Mouse (Mus musculus): ENCODE measurements around the gene Pik3c2g. TPM values are rescaled to one million over a fixed set of nuclear protein-coding genes. Genes with fewer than 3 reads are reported as not detected.

Gene Pik3c2g
- 1.7 and 3.2 TPM in 2 replicates for polyA plus RNA-seq (2014; fragmentation: Nextera tagmentation; extraction: Ambion mirVana)

DNA sequence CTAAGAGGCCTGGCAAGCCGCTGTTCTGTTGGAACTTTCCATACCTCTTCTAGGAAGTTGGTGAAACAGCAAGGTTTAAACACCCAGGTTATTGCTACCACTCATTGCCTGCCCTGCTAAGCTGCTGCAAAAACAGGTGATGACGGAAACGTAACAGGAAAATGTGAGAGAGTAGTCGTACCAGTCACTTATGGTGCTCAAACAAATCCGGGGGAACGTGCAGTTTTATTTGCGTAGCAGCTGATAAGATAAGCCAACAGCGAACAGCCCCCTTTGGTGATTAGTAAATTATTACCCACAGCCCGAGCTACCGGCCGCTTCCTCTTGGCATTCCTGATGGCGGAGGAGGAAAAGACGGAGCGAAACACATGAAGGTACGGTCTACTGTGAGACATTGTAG lies at the start of gene Pik3c2g:
TSS of gene Pik3c2g (plus strand) at position 330 of the 400 bp plus-strand sequence.
- Histone ChIP-seq H3K4me2 (replicated peaks; ENCODE audit: low read depth, low read length) (peak within 1 kb of the TSS; percentile 23), H3K27me3 (ENCODE audit: control insufficient read depth, insufficient read depth, low read length) (no peaks in the 10 kb centered on the region), H3K9me3 (ENCODE audit: control insufficient read depth, low read depth, low read length) (no peaks in the 10 kb centered on the region), H3K27ac (ENCODE audit: low read length) (no peak within 1 kb of the TSS; the same call in 1 of the 2 replicates), H3K4me3 (ENCODE audit: low read depth, low read length) (no peak within 1 kb of the TSS), H3K4me1 (ENCODE audit: control insufficient read depth, insufficient read depth, low read length) (no peaks in the 10 kb centered on the region), H3K9ac (replicated peaks; ENCODE audit: low read depth, low read length) (no peak within 1 kb of the TSS), H3K36me3 (ENCODE audit: control insufficient read depth, insufficient read depth, low read length) (no peaks in the 10 kb centered on the region)
- 26% methylated on average over 15 of the region's 15 CpGs for WGBS
- peak; percentile 89 for ATAC-seq (ENCODE audit: insufficient number of reproducible peaks, insufficient read depth, low FRiP score, low read depth)

DNA sequence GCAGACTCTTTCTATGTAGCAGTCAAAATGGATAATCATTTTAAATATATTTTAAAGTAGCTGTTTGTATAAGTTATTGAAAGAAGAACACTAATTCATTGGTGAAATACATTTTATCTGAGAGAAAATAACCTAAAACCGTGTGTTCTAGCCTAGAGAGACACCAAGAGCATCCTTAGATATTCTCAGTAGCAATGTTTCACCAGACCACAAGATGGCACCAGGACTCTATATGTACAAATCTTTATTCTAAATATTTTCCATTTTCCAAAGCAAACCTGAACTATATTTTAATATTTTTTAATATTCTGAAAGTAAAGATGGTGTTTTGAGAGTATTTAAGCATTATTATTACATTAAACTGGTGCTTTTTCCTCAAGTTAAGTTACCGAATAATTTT lies 48.6 kb upstream of the Pik3c2g start:
- WGBS: 61% methylated on average over 2 of the region's 2 CpGs
- Histone ChIP-seq H3K27ac (ENCODE audit: low read length) (no peak overlapping the region), H3K9me3 (ENCODE audit: control insufficient read depth, low read depth, low read length) (no peaks in the 10 kb centered on the region), H3K4me2 (replicated peaks; ENCODE audit: low read depth, low read length) (no peak overlapping the region), H3K27me3 (ENCODE audit: control insufficient read depth, insufficient read depth, low read length) (no peaks in the 10 kb centered on the region), H3K9ac (replicated peaks; ENCODE audit: low read depth, low read length) (no peak overlapping the region), H3K4me3 (ENCODE audit: low read depth, low read length) (no peak overlapping the region), H3K36me3 (ENCODE audit: control insufficient read depth, insufficient read depth, low read length) (no peaks in the 10 kb centered on the region), H3K4me1 (ENCODE audit: control insufficient read depth, insufficient read depth, low read length) (no peaks in the 10 kb centered on the region)
- ATAC-seq (ENCODE audit: insufficient number of reproducible peaks, insufficient read depth, low FRiP score, low read depth): no peak

DNA sequence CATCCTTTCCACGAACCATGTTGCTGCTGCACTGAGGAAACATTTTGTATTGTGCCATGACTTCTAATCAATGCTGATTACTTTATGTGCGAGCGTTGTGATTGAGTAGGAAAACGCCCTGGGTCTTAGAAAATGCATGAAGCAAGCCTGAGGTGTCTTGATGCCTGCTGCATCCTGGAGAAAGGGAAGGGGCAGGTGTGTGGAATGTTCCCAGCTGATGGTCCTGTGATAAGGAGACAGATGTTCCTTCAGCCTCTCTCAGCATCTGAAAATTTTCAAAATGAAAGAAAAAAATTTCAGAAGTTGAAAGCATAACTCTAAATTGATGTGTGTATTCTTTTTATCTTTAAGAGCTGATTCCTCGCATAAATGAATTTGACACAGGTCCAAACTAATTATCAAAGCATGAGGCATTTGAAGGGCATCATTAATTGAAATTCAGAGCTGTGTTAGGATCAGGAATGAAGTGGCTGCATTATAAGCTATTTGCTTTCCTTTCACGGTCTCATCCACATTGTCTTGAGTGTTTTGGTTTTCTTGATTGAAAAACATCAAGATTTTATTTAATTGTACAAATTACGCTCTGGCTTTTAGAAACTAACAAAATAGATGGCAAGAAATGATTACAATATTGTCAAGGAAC lies 31.4 kb upstream of the Pik3c2g start:
- Histone ChIP-seq H3K4me2 (replicated peaks; ENCODE audit: low read depth, low read length) (no peak overlapping the region), H3K9ac (replicated peaks; ENCODE audit: low read depth, low read length) (no peak overlapping the region), H3K9me3 (ENCODE audit: control insufficient read depth, low read depth, low read length) (no peaks in the 10 kb centered on the region), H3K27me3 (ENCODE audit: control insufficient read depth, insufficient read depth, low read length) (no peaks in the 10 kb centered on the region), H3K4me3 (ENCODE audit: low read depth, low read length) (no peak overlapping the region), H3K36me3 (ENCODE audit: control insufficient read depth, insufficient read depth, low read length) (no peaks in the 10 kb centered on the region), H3K4me1 (ENCODE audit: control insufficient read depth, insufficient read depth, low read length) (no peaks in the 10 kb centered on the region), H3K27ac (ENCODE audit: low read length) (no peak overlapping the region)
- ATAC-seq (ENCODE audit: insufficient number of reproducible peaks, insufficient read depth, low FRiP score, low read depth): no peak
- WGBS: 71% methylated on average over 7 of the region's 7 CpGs

DNA sequence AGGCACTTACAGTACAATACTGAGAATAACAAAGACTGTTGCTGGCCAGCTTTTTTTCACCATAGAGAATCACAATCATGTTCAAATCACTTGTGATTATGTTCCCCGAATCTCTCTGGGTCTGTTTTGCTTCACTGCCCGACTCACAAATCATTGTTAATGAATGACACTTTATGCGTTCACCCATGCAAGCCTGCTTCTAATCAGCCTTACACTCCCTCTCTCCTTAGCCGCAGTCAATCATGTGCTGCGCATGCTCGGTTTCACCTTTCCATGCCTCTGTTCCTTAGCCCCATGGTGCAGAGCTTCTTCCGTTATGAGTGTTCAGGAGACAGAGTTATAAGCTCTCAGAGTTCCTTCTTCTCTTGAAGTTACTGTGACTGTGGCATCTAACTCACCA lies 17.8 kb upstream of the Pik3c2g start:
- 61% methylated on average over 7 of the region's 7 CpGs for WGBS
- no peak for ATAC-seq (ENCODE audit: insufficient number of reproducible peaks, insufficient read depth, low FRiP score, low read depth)
- Histone ChIP-seq H3K27ac (ENCODE audit: low read length) (no peak overlapping the region), H3K4me2 (replicated peaks; ENCODE audit: low read depth, low read length) (no peak overlapping the region), H3K36me3 (ENCODE audit: control insufficient read depth, insufficient read depth, low read length) (no peaks in the 10 kb centered on the region), H3K4me3 (ENCODE audit: low read depth, low read length) (no peak overlapping the region), H3K9me3 (ENCODE audit: control insufficient read depth, low read depth, low read length) (no peaks in the 10 kb centered on the region), H3K4me1 (ENCODE audit: control insufficient read depth, insufficient read depth, low read length) (no peaks in the 10 kb centered on the region), H3K27me3 (ENCODE audit: control insufficient read depth, insufficient read depth, low read length) (no peaks in the 10 kb centered on the region), H3K9ac (replicated peaks; ENCODE audit: low read depth, low read length) (no peak overlapping the region)

DNA sequence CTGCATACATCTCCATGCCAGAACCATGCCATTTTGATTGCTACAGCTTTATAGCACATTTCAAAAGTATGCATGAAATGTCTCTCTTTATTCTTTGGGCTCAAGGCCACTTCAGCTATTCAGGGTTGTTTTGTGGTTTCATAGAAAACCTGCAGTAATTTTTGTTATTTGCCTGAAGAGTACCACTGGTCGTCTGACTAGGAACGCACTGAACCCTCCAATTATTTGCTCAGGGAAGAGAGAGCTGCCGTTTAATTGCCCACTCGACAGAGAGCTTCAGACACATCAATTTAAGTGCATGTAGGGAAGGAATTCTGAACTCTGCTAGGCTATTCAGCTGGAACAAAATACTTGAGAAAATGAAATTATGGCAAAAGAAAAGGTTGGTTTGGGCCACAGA lies 11.2 kb upstream of the Pik3c2g start:
- no peak overlapping the region for H3K4me2 ChIP-seq (replicated peaks; ENCODE audit: low read depth, low read length)
- no peaks in the 10 kb centered on the region for H3K27me3 ChIP-seq (ENCODE audit: control insufficient read depth, insufficient read depth, low read length)
- H3K27ac ChIP-seq (ENCODE audit: low read length): no peak overlapping the region
- H3K4me1 ChIP-seq (ENCODE audit: control insufficient read depth, insufficient read depth, low read length): no peaks in the 10 kb centered on the region
- H3K9me3 ChIP-seq (ENCODE audit: control insufficient read depth, low read depth, low read length): no peaks in the 10 kb centered on the region
- H3K9ac ChIP-seq (replicated peaks; ENCODE audit: low read depth, low read length): no peak overlapping the region
- H3K4me3 ChIP-seq (ENCODE audit: low read depth, low read length): no peak overlapping the region
- no peak for ATAC-seq (ENCODE audit: insufficient number of reproducible peaks, insufficient read depth, low FRiP score, low read depth)
- 55% methylated on average over 4 of the region's 4 CpGs for WGBS
- no peaks in the 10 kb centered on the region for H3K36me3 ChIP-seq (ENCODE audit: control insufficient read depth, insufficient read depth, low read length)

DNA sequence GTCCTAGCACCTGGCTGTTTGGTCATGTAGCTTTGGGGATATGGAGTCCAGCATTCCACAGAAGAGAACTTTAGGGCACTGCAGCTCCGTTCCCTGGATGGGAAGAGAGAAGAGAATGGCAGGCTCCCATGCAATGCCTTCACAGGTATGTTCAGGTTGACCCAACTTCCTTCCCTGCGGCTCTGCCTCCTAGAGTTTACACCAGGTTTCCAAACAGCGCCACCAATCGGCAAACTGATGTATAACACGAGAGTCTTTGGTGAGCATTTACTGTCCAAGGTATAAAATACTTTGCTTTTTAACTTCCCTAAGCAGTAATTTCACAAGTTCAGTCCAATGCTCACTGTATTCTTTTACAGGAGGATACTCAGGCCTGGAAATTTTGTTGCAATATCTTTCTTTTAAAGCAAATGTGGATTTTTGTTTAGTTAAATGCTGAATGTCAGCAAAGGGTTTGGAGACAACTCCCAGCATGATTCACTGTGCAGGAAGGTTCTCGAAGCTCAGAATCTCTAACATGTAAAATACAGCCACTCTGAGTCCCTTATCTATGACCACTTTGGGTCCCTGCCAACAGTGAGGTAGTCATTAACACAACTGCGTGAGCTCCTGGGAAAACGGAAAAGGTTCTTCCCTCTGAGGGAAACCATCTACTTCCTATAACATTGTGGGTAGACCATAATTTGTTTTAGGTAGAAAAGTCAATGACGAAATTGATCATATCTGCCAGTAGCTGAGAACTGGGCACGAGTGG lies 10.6 kb upstream of the Pik3c2g start:
- Histone ChIP-seq H3K4me1 (ENCODE audit: control insufficient read depth, insufficient read depth, low read length) (no peaks in the 10 kb centered on the region), H3K9ac (replicated peaks; ENCODE audit: low read depth, low read length) (no peak overlapping the region), H3K9me3 (ENCODE audit: control insufficient read depth, low read depth, low read length) (no peaks in the 10 kb centered on the region), H3K36me3 (ENCODE audit: control insufficient read depth, insufficient read depth, low read length) (no peaks in the 10 kb centered on the region), H3K27me3 (ENCODE audit: control insufficient read depth, insufficient read depth, low read length) (no peaks in the 10 kb centered on the region), H3K27ac (ENCODE audit: low read length) (no peak overlapping the region), H3K4me2 (replicated peaks; ENCODE audit: low read depth, low read length) (no peak overlapping the region), H3K4me3 (ENCODE audit: low read depth, low read length) (no peak overlapping the region)
- WGBS: 64% methylated on average over 10 of the region's 10 CpGs
- no peak for ATAC-seq (ENCODE audit: insufficient number of reproducible peaks, insufficient read depth, low FRiP score, low read depth)

DNA sequence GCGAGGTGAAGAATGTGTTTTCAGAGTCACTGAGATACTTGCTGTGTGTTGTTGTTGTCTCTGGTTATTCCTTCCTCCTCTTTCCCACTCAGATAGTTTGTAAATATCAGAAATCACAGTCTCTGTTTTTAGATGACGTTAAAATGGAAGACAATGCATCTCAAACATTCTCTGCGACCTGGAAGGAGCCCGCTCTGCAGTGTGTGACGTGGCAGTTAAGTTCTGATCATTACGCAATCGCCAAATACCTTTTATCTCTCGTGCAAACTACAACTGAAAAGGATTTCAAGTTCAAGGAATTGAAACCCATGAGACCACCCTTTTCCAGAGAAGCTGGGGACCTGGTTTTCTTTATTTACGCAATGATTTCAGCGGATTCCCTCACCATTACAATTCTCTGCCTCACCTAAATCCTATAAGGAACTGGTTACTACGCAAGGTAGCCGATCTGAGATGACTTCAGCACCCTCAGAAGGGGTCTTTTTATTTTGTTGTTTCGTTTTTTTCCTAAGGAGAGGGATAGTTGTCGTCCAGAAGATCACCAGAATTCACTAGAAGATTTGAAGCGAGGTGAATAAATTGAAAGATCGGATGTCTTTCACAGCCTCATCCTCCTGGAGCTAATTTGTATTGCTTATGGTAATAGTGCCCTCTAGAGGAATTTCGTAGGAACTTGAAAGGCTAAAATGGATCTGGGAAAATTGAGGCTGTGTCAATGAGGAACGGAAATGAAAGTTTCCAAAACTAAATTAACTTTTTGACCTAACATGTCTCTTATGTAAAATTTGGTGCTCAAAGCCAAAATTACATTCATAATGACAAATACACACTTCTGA lies 9.8 kb upstream of the Pik3c2g start:
- Histone ChIP-seq H3K9me3 (ENCODE audit: control insufficient read depth, low read depth, low read length) (no peaks in the 10 kb centered on the region), H3K4me3 (ENCODE audit: low read depth, low read length) (no peak overlapping the region), H3K9ac (replicated peaks; ENCODE audit: low read depth, low read length) (no peak overlapping the region), H3K36me3 (ENCODE audit: control insufficient read depth, insufficient read depth, low read length) (no peaks in the 10 kb centered on the region), H3K4me1 (ENCODE audit: control insufficient read depth, insufficient read depth, low read length) (no peaks in the 10 kb centered on the region), H3K27me3 (ENCODE audit: control insufficient read depth, insufficient read depth, low read length) (no peaks in the 10 kb centered on the region), H3K27ac (ENCODE audit: low read length) (no peak overlapping the region), H3K4me2 (replicated peaks; ENCODE audit: low read depth, low read length) (0 out of 2 replicates have a peak overlapping the region, but pooled peaks have one; percentile 10)
- no peak for ATAC-seq (ENCODE audit: insufficient number of reproducible peaks, insufficient read depth, low FRiP score, low read depth)
- WGBS: 47% methylated on average over 18 of the region's 18 CpGs

DNA sequence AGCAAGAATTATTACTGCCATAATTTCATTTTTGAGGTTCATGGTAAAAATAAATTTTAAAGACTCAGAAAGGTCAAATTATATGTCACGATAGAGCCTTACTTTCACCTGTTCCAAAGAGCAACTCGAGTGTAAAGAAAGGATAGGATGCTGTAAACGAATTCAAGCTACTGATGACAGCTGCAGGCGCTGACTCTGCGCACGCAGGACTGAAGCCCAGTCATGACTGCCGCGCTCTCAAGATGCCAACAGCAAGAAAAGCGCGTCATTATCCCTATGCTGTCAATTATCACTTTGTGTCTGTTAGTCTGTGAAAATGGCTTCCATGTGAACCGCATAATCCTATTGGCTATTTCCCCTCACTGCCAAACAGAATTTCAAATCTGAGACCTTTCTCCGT lies 457 bp downstream of the Pik3c2g start:
- no peak overlapping the region for H3K27ac ChIP-seq (ENCODE audit: low read length)
- peak overlapping the region; percentile 23; the same call in 1 of the 2 replicates for H3K4me2 ChIP-seq (replicated peaks; ENCODE audit: low read depth, low read length)

More for the DNA sequence above, 457 bp downstream of the Pik3c2g start:
- H3K4me3 ChIP-seq (ENCODE audit: low read depth, low read length): no peak overlapping the region
- H3K36me3 ChIP-seq (ENCODE audit: control insufficient read depth, insufficient read depth, low read length): no peaks in the 10 kb centered on the region
- H3K4me1 ChIP-seq (ENCODE audit: control insufficient read depth, insufficient read depth, low read length): no peaks in the 10 kb centered on the region
- 72% methylated on average over 12 of the region's 12 CpGs for WGBS
- H3K27me3 ChIP-seq (ENCODE audit: control insufficient read depth, insufficient read depth, low read length): no peaks in the 10 kb centered on the region
- no peak for ATAC-seq (ENCODE audit: insufficient number of reproducible peaks, insufficient read depth, low FRiP score, low read depth)
- no peak overlapping the region for H3K9ac ChIP-seq (replicated peaks; ENCODE audit: low read depth, low read length)
- no peaks in the 10 kb centered on the region for H3K9me3 ChIP-seq (ENCODE audit: control insufficient read depth, low read depth, low read length)
